Mouse (Mus musculus) layer of hippocampus, postnatal 14 days (tissue): ENCODE results near the gene Ehd1. TPM values are rescaled to one million over a fixed set of nuclear protein-coding genes. Genes with fewer than 3 reads are reported as not detected.

Experiments used
- DNase-seq, 2 experiments: peaks; one replicate each; pipeline ENCODE4 v3.0.0; 2021 to 2022; ENCODE audit warnings: low spot score in 2 of 2, mixed read lengths in 1 of 2
- microRNA-seq, 2 experiments: library from miRNA; unstranded; fragments of <30 nt; microRNA quantifications; one replicate each; pipeline ENCODE4 v1.2.0; 2021
- total RNA-seq, 2 experiments: library from RNA; stranded (reverse); gene quantifications; 2 replicates each; pipeline ENCODE4 v1.2.3; 2021

Gene Ehd1
- total RNA-seq, 2 experiments from 2014 or later, result 68.8 to 79.0 TPM

GRCm38 (mm10) chr19:6347615-6348014 is 71.1 kb downstream of the Ehd1 start:
- DNase-seq, result no peak

GRCm38 (mm10) chr19:6348717-6349116 is 72.2 kb downstream of the Ehd1 start:
- DNase-seq, result no peak

GRCm38 (mm10) chr19:6349215-6349983 is 72.9 kb downstream of the Ehd1 start:
- DNase-seq, result no peak

Small RNAs within 50 kb of the gene (microRNA-seq; reads per million reads assigned to microRNA genes)
- gene Mir192 (10.9 to 13.3 reads per million in 2 experiments), gene Mir194-2 (9.5 to 14.7 reads per million in 2 experiments), gene Mir6989 (4.1 to 6.2 reads per million in 2 experiments)

Other genes with a start within 250 kb of the Ehd1 start
- gene Syvn1, start 230.1 kb upstream of the Ehd1 start, total RNA-seq, result 10 to 100 TPM; 42.5 to 45.3 TPM
- 10 to 100 TPM; 39.9 to 50.8 TPM for gene Mrpl49, start 218.9 kb upstream of the Ehd1 start, total RNA-seq
- gene Fau, start 218.9 kb upstream of the Ehd1 start, total RNA-seq, result 100 to 1,000 TPM; 583 to 634 TPM
- gene Znhit2, start 215.5 kb upstream of the Ehd1 start, total RNA-seq, result 10 to 100 TPM; 39.5 to 41.2 TPM
- 10 to 100 TPM; 40.1 to 44.2 TPM for gene Tm7sf2, start 208.4 kb upstream of the Ehd1 start, total RNA-seq
- 10 to 100 TPM; 84.3 to 95.9 TPM for gene Vps51, start 199.5 kb upstream of the Ehd1 start, total RNA-seq
- gene Tmem262, start 196.7 kb upstream of the Ehd1 start, total RNA-seq, result not detected
- gene Gm28374, start 194.5 kb upstream of the Ehd1 start, total RNA-seq, result 1 to 10 TPM in 1 of 2 experiments, under 1 TPM in 1; 0.57 to 1.5 TPM
- gene Zfpl1, start 191.8 kb upstream of the Ehd1 start, total RNA-seq, result 10 to 100 TPM; 33.1 to 33.7 TPM
- 1 to 10 TPM in 1 of 2 experiments, under 1 TPM in 1; 0.99 to 1.0 TPM for gene Cdca5, start 191.7 kb upstream of the Ehd1 start, total RNA-seq
- gene AC131692.1, start 182.3 kb upstream of the Ehd1 start, total RNA-seq, result not detected
- not detected for gene Naaladl1, start 170.9 kb upstream of the Ehd1 start, total RNA-seq
- 10 to 100 TPM; 16.8 to 18.2 TPM for gene Sac3d1, start 158.1 kb upstream of the Ehd1 start, total RNA-seq
- 10 to 100 TPM; 42.3 to 43.7 TPM for gene Snx15, start 148.4 kb upstream of the Ehd1 start, total RNA-seq
- under 1 TPM in 1 of 2 experiments, not detected in 1; 0.39 TPM for gene Batf2, start 135.7 kb upstream of the Ehd1 start, total RNA-seq
- 10 to 100 TPM; 63.2 to 65.9 TPM for gene Arl2, start 135.2 kb upstream of the Ehd1 start, total RNA-seq
- not detected for gene Majin, start 92.3 kb upstream of the Ehd1 start, total RNA-seq
- gene Gpha2, start 50.3 kb upstream of the Ehd1 start, total RNA-seq, result not detected
- gene Ppp2r5b, start 40.9 kb upstream of the Ehd1 start, total RNA-seq, result 100 to 1,000 TPM; 158 to 170 TPM
- gene Atg2a, start 35.1 kb upstream of the Ehd1 start, total RNA-seq, result 10 to 100 TPM; 35.9 to 38.2 TPM
- 1 to 10 TPM; 4.9 to 5.6 TPM for gene Cdc42bpg, start 29.7 kb downstream of the Ehd1 start, total RNA-seq
- gene Men1, start 58.3 kb downstream of the Ehd1 start, total RNA-seq, result 10 to 100 TPM; 66.4 to 68.2 TPM
- 10 to 100 TPM; 82.6 to 85.8 TPM for gene Map4k2, start 64.4 kb downstream of the Ehd1 start, total RNA-seq
- gene Sf1, start 87.0 kb downstream of the Ehd1 start, total RNA-seq, result 100 to 1,000 TPM; 182 to 189 TPM
- gene Pygm, start 107.7 kb downstream of the Ehd1 start, total RNA-seq, result 10 to 100 TPM; 28.0 to 37.5 TPM
- 10 to 100 TPM; 40.2 to 44.9 TPM for gene Rasgrp2, start 122.6 kb downstream of the Ehd1 start, total RNA-seq
- gene Nrxn2, start 142.0 kb downstream of the Ehd1 start, total RNA-seq, result 100 to 1,000 TPM; 549 to 577 TPM